Mouse (Mus musculus) spleen, adult 2 months (tissue): ENCODE measurements around the gene 3110009E18Rik.

Experiments used
- CTCF ChIP-seq: fragments of 200-500 bp; IDR thresholded peaks from 2 replicates; pipeline ENCODE4 v1.5.1; 2011; ENCODE audit warnings: mild to moderate bottlenecking, inconsistent platforms; ENCODE audit not compliant: insufficient read depth, insufficient read length, insufficient replicate concordance; ENCODE audit errors: extremely low read depth
- POLR2A ChIP-seq: fragments of 200-500 bp; IDR thresholded peaks from 2 replicates; pipeline ENCODE4 v1.6.1; 2011; ENCODE audit warnings: low read depth, low read length, inconsistent platforms

DNA sequence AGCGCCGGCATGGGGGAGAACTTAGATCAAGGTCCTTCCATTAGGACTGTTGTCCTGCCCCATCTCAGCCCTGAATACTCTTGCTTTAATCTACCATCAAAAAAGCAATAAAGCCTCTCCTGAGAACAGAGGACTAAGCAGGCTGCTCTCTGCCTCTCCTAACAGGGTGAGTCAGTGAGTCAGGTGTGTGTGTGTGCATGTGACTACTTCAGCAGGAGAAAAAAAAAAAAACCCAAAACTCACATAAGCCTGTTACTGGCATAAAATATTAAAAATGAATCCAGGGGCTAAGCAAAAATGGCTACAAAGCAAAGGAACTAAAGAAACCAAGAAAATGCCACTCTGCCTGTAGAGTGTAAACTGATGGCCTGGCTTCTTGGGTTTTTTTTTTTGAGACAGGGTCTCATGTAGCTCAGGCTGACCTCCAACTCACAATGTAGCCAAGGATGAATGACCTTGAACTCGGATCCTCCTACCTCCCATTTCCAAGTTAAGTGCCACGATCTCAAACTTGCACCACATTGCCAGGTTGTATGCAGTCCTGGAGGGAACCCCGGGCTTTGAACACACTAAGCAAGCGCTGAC is 114.7 kb downstream of the 3110009E18Rik start:
- TF ChIP-seq POLR2A (no peak), CTCF (no peak)
